Mouse (Mus musculus) gastrocnemius, postnatal 4 days (tissue): ENCODE measurements at regions not wholly inside any gene's neighbourhood (a gene's known extent, or its start where the extent isn't known, plus 50 kb on each side); places are given as distances from the start of the nearest gene placed in this dataset.

Experiments used
- DNase-seq, 2 experiments: peaks; one replicate each; pipeline ENCODE4 v3.0.0; 2021 to 2022; ENCODE audit warnings: low spot score in 2 of 2, mixed read lengths in 2 of 2

- no peak for DNase-seq
These were observed 490.5 kb downstream of the Rnf144a start for GRCm38 (mm10) chr12:25924526-25924925.

- DNase-seq, result no peak
These were observed 491.3 kb downstream of the Rnf144a start for GRCm38 (mm10) chr12:25923772-25924171.

- no peak for DNase-seq
These were observed 509.4 kb downstream of the Rnf144a start for GRCm38 (mm10) chr12:25905614-25906013.

GRCm38 (mm10) chr12:25896543-25896942 lies 518.5 kb downstream of the Rnf144a start:
- no peak for DNase-seq

GRCm38 (mm10) chr12:25895691-25896090 lies 519.4 kb downstream of the Rnf144a start:
- no peak for DNase-seq

- DNase-seq, result no peak
These were observed 523.5 kb downstream of the Rnf144a start for GRCm38 (mm10) chr12:25891391-25892167.

- no peak for DNase-seq
These were observed 524.3 kb downstream of the Rnf144a start for GRCm38 (mm10) chr12:25890722-25891121.

- DNase-seq, result peak in 1 of 2 experiments; percentile 12
These were observed 531.3 kb downstream of the Rnf144a start for GRCm38 (mm10) chr12:25883771-25884171.

- no peak for DNase-seq
These were observed 543.2 kb downstream of the Rnf144a start for GRCm38 (mm10) chr12:25871816-25872215.

- no peak for DNase-seq
These were observed 544.0 kb downstream of the Rnf144a start for GRCm38 (mm10) chr12:25871001-25871461.

- no peak for DNase-seq
These were observed 545.2 kb downstream of the Rnf144a start for GRCm38 (mm10) chr12:25869846-25870245.

GRCm38 (mm10) chr12:25865063-25865462 lies 550.0 kb downstream of the Rnf144a start:
- peak in 1 of 2 experiments; percentile 15 for DNase-seq

GRCm38 (mm10) chr12:25864113-25864852 lies 550.8 kb downstream of the Rnf144a start:
- no peak for DNase-seq

- DNase-seq, result no peak
These were observed 554.0 kb downstream of the Rnf144a start for GRCm38 (mm10) chr12:25861100-25861499.

GRCm38 (mm10) chr12:25858397-25858796 lies 556.7 kb downstream of the Rnf144a start:
- no peak for DNase-seq

- no peak for DNase-seq
These were observed 585.0 kb downstream of the Rnf144a start for GRCm38 (mm10) chr12:25830057-25830456.

- DNase-seq, result no peak
These were observed 587.1 kb downstream of the Rnf144a start for GRCm38 (mm10) chr12:25827961-25828360.

- no peak for DNase-seq
These were observed 588.1 kb downstream of the Rnf144a start for GRCm38 (mm10) chr12:25826928-25827327.

- DNase-seq, result no peak
These were observed 588.6 kb downstream of the Rnf144a start for GRCm38 (mm10) chr12:25826451-25826850.

- DNase-seq, result no peak
These were observed 598.8 kb downstream of the Rnf144a start for GRCm38 (mm10) chr12:25816248-25816647.

GRCm38 (mm10) chr12:25795092-25795491 lies 620.0 kb downstream of the Rnf144a start:
- DNase-seq, result no peak

- no peak for DNase-seq
These were observed 620.5 kb downstream of the Rnf144a start for GRCm38 (mm10) chr12:25794571-25794970.
